Mouse (Mus musculus) embryo, embryonic 9.5 days (tissue): ENCODE measurements at regions not wholly inside any gene's neighbourhood (a gene's known extent, or its start where the extent isn't known, plus 50 kb on each side); places are given as distances from the start of the nearest gene placed in this dataset.

Experiments
- DNase-seq: peaks from one replicate; pipeline ENCODE4 v3.0.0-alpha.2; 2017; ENCODE audit errors: extremely low spot score

- DNase-seq, result peak; percentile 28
Observed at GRCm38 (mm10) chr8:92071305-92072253, 269.7 kb upstream of the Irx3 start.

- DNase-seq, result no peak
Observed at GRCm38 (mm10) chr8:92070704-92071103, 268.8 kb upstream of the Irx3 start.

- DNase-seq, result peak; percentile 33
Observed at GRCm38 (mm10) chr8:92066435-92066834, 264.6 kb upstream of the Irx3 start.

GRCm38 (mm10) chr8:92065554-92066239 lies 263.8 kb upstream of the Irx3 start:
- DNase-seq, result peak; percentile 34

GRCm38 (mm10) chr8:92064971-92065370 lies 263.1 kb upstream of the Irx3 start:
- DNase-seq, result no peak

DNA sequence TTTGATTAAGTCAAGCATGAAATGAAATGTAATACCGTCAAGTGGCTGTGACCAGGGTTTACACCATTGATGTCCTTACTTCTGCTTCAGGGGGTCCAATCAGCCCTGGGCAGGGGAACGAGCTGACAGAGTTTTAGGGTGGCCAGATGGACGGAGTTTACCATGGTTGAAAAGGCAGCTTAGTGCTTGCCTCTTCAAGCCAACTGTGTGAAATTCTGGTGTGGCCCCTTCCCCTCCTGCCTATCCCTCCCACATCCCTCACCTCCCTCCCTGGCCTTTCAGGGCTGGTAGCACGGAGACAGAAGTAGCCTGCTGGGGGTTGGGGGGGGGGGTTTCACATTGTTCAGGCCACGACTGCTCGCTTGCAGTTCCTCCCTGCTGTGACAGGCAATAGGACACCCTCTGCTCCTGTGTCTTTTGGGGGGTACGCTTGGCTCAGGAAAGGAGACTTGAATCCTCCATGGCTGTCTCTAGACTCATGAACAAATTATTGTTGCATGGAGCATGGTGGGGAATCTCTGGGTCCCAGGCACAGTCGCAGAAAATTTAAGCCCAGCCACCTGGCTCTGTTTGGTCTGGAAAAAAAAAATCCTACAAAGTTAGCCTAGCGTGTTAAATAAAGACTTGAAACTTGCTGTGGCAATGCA lies 262.4 kb upstream of the Irx3 start:
- DNase-seq, result peak; percentile 57

DNA sequence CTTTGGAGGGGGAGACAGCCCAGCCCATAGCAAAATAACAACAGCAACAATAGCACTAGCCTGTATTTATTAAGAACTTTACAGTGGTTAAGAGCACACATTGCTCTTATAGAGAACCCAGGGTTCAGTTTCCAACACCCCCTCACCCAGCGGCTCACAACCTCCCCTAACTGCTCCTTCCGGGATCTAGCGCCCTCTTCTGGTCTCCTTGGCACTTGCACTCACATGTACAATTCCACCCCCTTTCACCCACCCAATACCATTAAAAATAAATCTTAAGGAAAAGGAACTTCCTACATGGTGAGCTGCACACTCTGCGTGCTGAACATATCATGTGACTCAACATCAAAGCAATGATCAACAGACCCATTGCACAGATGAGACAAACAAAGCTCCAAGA lies 261.5 kb upstream of the Irx3 start:
- no peak for DNase-seq

DNA sequence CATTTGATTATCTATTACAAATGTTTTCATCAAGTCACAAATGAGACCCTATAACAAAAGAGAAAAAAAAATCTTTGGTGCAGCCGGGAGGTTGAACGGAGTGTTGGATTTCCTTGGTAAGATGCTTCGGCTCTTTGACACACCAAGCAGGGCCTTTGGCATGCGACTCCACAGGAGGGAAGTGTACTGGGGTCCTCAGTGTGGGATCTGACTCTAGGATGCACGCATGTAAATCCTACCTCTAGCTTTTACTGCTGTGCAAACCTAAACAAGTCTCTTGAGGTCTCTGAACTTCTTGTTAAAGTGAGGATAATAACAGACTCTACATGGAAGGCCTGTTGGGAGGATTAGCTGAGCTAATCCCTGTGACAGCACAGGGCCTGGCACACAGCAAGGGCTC lies 257.6 kb upstream of the Irx3 start:
- DNase-seq, result no peak

- no peak for DNase-seq
Observed at GRCm38 (mm10) chr8:92058953-92059352, 257.1 kb upstream of the Irx3 start.

GRCm38 (mm10) chr8:92057857-92058256 lies 256.0 kb upstream of the Irx3 start:
- no peak for DNase-seq

GRCm38 (mm10) chr8:92055590-92055989 lies 253.7 kb upstream of the Irx3 start:
- DNase-seq, result no peak

DNA sequence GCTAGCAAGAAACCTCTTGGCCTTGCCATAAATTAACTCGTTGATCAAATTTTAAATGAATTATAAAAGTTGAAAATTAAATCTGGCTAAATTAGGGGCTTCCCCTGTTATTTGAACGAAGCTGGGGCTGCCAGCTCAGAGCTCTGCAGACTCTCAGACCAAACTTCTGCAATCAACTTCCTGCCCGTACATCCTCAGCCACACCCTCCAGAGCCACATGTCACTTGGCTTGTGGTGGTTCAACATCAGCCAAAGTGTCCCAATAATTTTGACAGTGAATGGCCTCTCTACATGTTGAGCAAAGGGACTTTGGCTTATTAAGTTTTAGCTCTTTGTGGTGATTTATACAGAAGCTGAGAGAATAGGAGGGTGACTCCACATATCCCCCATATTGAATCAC lies 242.8 kb upstream of the Irx3 start:
- no peak for DNase-seq

DNA sequence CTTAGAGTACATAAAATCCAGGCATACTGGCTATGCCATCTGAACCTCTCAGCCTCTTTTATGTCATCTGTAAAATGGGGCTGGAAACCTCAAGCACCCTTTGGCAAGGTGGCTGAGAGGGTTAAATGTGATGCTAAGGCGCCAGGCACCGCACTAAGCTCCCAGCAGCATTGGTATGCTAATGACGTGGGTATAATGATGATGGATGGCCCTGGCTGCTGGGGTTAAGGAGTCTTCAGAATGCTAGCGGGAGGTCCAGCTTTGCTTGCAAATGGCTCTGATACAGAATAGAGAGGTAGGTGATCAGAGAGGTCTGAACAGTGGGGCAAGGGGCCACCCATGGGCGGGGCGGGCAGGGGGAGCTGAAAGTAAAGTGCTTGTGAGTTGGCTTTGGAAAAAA lies 241.1 kb upstream of the Irx3 start:
- DNase-seq, result no peak

DNA sequence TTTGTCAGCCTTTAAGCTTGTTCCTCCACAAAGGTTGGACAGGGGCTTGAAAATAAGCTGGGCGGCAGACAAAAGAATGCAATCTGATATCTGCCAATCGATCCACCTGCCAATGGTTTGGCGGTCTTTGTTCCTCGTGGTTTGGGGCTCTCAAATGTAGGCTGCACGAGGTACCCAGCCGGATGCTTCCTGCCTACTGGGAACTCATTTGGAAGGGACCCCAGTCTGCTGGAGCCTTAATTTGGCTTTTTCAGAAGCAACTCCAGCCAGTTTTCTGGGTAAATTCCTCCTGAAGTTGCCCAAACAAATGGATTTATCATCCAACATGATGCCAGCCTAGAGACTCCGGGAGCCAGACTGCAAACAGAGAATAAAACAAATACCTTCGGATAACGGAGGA lies 228.1 kb upstream of the Irx3 start:
- no peak for DNase-seq

DNA sequence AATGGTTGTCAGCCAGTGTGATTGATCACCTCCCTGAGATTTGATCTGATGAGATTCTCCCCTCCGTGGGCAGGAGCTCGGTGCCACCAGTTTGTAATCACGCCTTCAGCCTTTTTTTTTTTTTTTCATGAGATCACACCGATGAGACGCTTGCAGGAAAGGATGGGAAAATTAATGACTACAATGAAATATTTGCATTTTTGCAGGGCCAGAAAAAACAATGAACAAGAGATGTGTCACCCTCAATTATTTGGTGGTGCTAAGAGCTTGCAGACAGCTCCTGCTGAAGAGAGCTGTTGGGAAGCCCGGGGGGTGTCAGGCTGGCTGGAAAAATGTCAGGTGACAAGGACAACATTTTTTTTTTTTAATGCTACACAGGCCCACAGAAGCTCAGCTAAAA lies 227.6 kb upstream of the Irx3 start:
- no peak for DNase-seq

- DNase-seq, result no peak
Observed at GRCm38 (mm10) chr8:92028308-92028707, 226.4 kb upstream of the Irx3 start.

DNA sequence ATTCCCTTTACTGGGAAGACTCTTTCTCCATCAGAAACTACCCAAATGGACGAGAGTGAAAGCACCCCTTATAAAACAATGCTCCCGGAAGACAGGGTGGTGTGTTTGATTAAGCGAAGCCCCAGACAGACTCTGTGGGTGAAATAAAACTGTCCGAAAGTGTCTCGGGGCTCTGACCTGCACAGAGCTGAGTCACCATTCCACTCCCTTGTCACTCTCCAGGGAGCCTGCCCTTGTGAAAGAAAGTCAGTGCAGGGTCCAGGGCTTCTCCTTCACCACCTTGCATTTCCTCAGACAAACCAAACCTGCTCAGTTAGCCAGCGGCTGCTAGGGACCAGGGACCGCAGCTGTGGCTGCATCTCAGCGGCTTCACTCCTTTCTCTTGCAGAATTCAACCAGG lies 222.3 kb upstream of the Irx3 start:
- DNase-seq, result no peak

DNA sequence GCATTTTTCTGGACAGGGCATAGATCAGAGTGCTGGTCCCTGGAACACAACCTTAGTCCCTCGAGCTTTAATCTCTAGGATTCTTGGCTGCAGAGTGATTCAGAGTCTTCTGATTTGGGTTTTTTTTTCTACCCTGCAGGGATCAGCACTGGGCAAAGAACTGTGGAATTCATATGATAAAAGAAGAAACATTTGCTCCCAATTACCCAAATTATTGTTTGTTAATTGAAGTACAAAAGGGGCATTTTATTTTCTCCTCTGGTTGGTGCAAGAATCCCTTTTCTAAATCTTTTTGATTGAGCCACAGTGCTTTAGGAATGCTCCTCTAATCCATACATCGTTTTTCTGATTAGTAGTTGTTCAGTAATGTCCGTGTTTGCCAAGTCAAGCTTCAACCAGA lies 219.7 kb upstream of the Irx3 start:
- no peak for DNase-seq

DNA sequence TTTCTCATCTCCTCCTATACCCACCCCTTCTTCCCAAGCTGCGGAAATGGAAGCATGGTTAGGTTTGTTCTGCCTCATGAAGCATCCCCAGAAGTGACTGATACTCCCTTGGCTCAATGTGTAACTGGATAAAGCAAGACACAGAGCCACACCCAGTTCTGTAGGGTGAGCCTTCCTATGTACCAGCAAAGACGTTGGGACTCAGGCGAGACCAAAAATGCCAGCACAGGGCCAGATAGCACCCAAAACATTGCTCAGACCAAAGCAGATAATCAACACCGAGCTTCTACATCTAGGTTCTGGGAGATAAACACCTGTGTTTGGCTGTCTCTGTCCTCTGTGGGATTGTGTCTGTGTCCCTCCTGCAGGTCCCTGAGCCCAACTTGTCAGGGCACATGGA lies 212.8 kb upstream of the Irx3 start:
- no peak for DNase-seq

- no peak for DNase-seq
Observed at GRCm38 (mm10) chr8:92013183-92013582, 211.3 kb upstream of the Irx3 start.

GRCm38 (mm10) chr8:92010412-92010811 lies 208.5 kb upstream of the Irx3 start:
- no peak for DNase-seq
